Mouse (Mus musculus) adrenal gland, adult 2 months (tissue): ENCODE data around the gene Tcf3. TPM values are rescaled to one million over a fixed set of nuclear protein-coding genes. Genes with fewer than 3 reads are reported as not detected.

ENCODE experiments used
- DNase-seq: peaks from one replicate; pipeline ENCODE4 v3.0.0; 2021
- polyA plus RNA-seq: library from polyadenylated mRNA; depleted of rRNA; stranded (reverse); fragments of >200 nt; gene quantifications from 2 replicates; pipeline ENCODE4 v1.2.3, GENCODE M21; 2012
- total RNA-seq, 2 experiments: library from RNA; stranded (reverse); gene quantifications; 2 replicates each; pipeline ENCODE4 v1.2.3; 2021

Tcf3 gene
- total and polyA plus RNA-seq, 3 experiments, result 46.6 to 148 (median 55.4) TPM

DNA sequence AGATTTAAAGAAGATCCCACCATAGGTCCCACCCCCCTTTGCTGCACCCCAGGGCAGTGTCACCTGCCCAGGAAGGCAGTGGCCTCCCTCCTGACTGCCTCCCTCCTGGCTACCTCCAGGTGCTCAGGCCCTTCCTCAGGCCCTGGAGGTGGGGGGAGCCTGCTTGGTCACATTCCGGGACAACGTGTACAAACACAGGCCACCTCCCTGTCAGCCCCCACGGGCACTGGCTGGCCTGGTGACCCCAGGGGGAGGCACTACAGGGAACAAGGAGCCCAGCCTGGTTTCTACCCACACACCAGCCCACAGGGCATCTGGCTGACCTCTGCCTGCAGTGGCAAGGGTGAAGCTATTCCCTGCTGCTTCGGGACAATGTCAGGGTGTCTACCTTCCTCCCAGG lies 4.5 kb upstream of the Tcf3 start:
- no peak for DNase-seq

DNA sequence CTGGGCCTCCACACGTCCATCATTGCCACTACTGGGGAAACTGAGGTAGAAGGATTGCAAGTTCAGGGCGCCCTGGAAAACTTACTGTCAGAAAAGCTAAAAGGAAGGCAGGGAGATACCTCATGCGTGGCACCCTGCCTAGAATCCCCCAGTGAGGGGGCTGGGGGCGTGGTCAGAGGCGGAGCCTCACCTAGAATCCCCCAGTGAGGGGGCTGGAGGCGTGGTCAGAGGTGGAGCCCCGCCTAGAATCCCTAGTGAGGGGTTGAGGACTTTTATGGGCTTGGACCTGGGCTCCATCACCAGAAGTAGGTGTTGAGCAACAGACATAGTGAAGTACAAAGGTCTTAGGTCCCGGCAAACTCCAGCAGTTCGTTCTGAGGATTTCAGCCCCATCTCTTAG lies 2.8 kb upstream of the Tcf3 start:
- DNase-seq, result no peak

GRCm38 (mm10) chr10:80435764-80436163 lies 2.3 kb upstream of the Tcf3 start:
- DNase-seq, result no peak

- no peak for DNase-seq
These were observed 1.4 kb upstream of the Tcf3 start for GRCm38 (mm10) chr10:80434823-80435222.

GRCm38 (mm10) chr10:80434233-80434592 lies 766 bp upstream of the Tcf3 start:
- no peak for DNase-seq

DNA sequence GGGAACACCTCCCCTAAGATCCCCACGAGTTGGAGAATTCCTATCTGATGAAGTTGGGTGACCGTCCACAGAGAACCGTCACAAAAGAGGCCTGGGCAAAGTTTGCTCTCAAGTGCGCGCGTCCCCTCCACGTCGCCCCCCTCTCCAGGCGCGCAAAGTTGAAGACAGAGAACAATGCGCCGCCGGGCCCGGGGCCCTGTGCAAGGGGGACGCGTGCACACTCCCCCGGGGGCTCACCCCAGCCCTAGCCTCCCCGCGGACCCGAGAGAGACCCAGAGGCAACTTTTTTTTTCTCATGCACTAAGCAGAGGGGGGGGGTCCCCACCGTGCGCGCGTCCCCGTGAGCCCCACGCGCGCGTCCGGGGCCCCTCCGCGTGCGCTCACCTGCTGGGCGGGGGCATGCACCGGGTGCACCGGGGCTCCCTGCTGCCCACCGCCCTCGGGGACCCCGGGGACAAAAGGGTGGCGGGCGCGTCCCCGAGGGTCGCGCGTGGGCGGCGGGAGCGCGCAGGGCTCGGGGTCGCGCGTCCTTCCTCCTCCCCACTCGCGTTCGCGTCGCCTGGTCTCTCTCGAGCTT lies 423 bp downstream of the Tcf3 start:
- DNase-seq, result peak; percentile 51

- no peak for DNase-seq
These were observed 1.1 kb downstream of the Tcf3 start for GRCm38 (mm10) chr10:80432387-80432785.

DNA sequence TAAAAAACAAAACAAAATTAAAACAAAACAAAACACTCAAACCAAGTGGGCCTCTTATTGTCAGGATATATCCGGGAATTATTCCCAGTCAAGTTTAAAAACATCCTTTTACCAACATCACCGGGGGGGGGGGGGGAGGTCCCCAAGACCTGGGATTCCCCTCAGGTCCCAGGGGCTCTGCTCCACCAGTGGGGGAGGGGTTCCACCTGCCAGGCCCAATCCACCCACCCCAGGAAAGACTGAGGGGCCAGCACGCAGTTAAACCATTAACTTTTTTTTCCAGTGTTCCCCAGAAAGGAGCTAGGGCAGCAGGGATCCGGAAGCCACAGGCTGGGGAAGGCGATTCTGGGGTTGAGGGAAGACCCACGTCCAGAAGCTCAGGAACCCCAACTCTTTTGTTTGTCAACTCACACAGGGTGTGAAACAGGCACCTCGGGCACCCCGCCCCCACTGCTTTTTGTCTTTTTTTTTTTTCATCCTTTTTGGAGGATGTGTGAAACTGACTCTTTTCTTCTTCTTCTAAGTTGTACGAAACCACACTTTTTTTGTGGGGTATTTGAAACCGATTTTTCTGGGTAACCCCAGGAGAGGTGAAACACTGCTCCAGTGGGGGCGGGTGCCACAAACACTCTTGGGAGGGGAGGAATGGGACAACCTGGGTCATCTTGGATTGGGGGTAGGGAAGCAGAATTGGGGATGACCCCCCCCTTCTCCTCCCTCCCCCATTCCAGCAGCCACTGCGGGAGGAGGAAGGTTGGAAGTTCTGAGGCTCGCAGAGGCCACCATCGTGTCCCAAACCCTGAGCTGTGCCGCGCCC lies 1.7 kb downstream of the Tcf3 start:
- no peak for DNase-seq

DNA sequence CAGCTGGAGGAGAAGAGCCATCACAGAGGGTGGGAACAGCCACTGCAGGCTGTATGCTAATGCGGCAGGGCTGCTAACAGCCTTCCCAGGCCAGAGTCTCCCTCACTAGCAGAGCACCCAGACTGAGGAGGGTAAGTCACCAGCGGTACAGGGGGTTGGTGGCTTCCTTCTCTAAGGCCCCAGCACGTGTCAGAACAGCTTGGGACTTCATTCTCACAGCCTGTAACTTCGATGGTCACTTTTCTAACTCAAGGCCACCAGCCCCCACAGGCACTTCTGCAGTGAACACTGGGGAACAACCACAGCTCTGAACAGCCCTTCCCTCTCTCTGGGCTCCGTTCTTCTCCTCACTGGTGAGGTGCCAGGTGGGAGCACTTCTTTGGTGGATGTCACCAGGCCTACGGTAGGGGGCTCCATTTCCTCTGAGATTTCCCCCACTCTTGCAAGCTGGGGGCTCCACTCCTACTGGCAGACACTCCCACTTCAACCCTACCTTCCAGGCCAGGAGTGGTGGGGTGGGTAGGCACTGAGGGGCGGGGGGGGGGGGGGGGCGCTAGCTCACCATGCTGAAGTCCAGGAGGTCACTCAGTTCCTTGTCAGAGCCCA lies 3.0 kb downstream of the Tcf3 start:
- DNase-seq, result no peak

DNA sequence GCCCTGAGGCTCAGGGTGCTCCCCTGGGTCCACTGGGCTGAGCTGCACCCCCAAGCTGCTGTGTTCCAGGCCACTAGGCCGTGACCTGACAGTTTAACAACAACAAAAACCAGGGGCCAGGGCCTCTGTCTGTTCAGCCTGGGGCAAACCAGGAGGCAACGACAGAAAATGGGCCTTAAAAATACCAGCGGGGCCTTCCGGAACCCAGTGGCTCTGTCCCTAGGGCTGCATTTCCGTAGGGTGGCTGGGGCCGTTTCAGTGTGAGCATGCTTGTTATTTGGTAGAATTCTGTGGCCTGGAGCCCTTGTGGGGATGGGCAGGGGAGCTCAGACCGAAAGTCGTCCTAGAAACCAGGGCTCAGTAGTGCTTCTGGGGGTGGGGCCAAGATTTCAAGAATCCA lies 3.6 kb downstream of the Tcf3 start:
- peak; percentile 2 for DNase-seq

GRCm38 (mm10) chr10:80425041-80425440 lies 8.4 kb downstream of the Tcf3 start:
- no peak for DNase-seq

- no peak for DNase-seq
These were observed 9.9 kb downstream of the Tcf3 start for GRCm38 (mm10) chr10:80423562-80423961.

- peak; percentile 87 for DNase-seq
These were observed 11.6 kb downstream of the Tcf3 start for GRCm38 (mm10) chr10:80421651-80422472.

- DNase-seq, result no peak
These were observed 12.2 kb downstream of the Tcf3 start for GRCm38 (mm10) chr10:80421208-80421607.

- DNase-seq, result peak; percentile 66
These were observed 12.7 kb downstream of the Tcf3 start for GRCm38 (mm10) chr10:80420729-80421128.

DNA sequence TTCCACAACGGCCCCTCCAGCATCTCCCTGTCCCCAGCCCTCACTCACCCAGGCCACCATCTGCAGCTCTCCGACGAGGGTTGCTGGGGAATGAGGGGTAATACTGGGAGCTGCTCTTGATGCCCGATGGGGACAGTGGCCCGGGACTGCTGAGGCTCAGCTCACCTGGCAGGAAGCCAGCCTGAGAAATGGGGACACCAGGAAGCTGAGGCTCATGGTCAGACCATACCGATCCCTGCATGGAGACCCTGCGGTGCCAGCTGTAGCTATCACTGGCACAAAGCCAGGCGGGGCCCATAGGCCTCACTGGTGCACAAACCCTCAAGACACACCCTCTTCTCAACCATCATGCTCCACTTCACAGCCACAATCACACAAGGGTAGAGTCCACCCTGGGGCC lies 14.0 kb downstream of the Tcf3 start:
- no peak for DNase-seq

DNA sequence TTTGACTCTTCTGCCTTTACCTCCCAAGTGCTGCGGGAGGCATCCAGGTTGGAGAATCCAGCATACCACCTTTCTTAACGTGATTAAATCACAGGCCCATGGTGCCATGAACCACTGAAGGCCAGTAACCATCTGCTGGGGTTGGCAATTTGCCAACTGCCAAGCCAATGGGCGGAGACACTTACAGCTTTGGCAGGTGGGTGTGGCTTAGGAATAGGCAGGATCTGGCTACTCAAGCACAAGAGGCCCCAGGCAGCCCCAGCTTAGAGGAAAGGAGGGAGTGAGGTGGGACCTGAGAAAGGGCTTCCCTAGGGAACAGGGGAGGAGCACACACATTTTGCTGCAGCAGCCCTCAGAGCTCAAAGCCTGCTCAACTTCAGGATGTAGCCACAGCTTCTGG lies 15.1 kb downstream of the Tcf3 start:
- DNase-seq, result peak; percentile 84

DNA sequence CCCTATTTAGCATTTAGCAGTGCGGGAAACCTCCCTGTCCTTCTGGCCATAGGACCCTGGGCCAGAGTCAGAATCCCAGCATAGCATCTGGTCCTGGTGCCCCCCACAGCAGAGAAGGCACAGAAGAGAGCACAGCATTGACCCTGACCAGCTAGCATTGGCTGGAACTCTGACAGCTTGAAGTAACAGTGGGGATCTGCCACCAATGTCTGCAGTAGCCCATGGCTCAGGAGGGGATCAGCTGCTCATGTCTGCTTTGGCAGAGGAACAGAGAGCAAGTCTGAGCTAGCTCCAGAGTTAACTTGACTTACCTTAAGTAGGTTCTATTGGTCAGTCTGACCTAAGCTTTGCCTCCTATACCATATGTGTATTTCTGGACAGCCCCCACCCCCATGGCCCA lies 15.6 kb downstream of the Tcf3 start:
- DNase-seq, result no peak

DNA sequence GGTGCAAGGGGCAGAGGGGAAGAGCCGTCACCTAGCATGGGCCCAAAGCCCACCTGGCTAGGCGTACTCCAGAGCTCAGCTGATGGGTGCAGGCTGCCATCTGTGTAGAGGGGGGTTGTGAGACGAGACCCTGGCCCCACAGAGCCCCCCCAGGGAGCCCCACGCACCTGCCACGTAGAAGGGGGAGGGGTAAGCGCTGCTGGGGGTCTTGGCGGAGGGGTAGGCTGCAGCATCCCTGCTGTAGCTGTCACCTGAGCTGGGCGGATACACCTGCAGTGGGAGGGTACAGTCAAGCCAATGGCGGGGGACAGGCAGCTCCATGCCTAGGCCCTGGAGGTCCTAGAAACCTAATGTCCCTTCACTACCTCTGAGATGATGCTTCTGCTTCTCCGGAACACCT lies 16.1 kb downstream of the Tcf3 start:
- DNase-seq, result no peak

DNA sequence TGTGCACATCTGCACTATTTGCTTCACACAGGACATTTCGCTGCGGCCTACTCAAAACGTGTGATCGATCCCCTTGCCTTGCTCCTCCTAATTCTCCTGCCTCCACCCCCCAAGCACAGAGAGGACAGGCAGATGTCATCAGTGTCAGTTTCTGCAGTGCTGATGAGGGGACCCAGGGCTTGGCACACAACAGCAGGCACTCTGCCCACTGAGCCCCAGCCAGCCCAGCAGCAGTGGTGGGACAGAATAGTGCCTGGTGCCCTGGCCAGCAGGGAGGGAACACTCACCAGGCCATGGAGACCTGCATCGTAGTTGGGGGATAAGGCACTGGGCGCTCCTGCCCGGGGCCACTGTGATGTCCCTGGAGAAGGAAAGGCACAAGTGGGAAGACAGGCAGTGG lies 17.9 kb downstream of the Tcf3 start:
- DNase-seq, result no peak

- DNase-seq, result peak; percentile 51
These were observed 20.5 kb downstream of the Tcf3 start for GRCm38 (mm10) chr10:80412656-80413541.

DNA sequence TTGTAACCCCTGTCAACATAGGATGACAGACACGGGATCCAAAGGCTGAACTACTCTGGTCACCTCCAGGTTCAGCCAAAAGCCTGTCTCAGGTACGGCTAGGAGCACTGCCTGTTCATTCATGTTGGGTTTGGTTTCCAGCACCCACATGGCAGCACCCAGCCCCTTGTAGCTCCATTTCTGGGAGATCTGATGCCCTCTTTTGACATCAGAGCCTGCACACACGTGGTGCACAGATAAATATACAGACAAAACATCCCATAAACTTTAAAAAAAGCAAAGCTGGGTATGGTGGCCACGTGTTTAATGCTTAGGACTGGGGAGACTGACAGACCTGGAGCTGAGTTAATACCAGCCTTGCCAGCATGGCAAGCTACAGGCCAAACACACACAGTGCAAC lies 25.5 kb downstream of the Tcf3 start:
- DNase-seq, result no peak
